ENCODE assay signal across 15 mouse cellular contexts in the genomic region with DNA sequence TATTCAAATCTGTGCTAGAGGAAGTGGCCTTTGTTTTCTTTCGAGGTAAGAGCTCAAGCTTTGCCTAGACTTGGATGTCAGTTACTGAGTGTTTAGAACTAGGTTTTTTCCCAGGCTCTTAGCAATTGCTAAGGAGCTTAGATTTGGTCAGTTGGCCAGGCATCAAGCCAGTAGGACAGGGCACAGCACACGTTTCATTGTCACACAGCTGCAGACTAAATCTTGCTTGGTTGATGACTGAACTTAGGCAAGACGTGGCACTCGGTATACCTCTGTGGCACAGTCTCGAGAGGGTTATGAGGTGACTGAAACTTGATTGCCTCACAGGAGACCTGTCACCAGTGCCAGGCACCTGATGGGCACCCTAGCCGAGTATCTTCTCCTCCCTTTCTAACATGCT.
"Had no signal": no experiment of that assay in that cellular context is flagged by ENCODE, and none has a peak within 500 bp of the region (broad histone marks: within the 10 kb centered on the region; RNA-seq: fewer than 3 reads in every experiment).

No protein-coding gene starts in this region.

- ATAC-seq: liver, postnatal 0 days had no signal

- H3K27ac ChIP-seq: layer of hippocampus, adult 2 months; limb, embryonic 12.5 days; liver, embryonic 13.5 days; lung, embryonic 15.5 days; macrophage had no signal

- H3K4me1 ChIP-seq: limb, embryonic 12.5 days; lung, embryonic 15.5 days had no signal

- H3K9ac ChIP-seq: limb, embryonic 12.5 days; liver, embryonic 13.5 days; liver, postnatal 0 days; lung, embryonic 15.5 days had no signal

- H3K4me2 ChIP-seq: limb, embryonic 12.5 days; liver, embryonic 13.5 days; lung, embryonic 15.5 days; midbrain, embryonic 11.5 days had no signal

- DNase-seq: kidney, postnatal 10 days; kidney, postnatal 4 days; liver; liver, embryonic 13.5 days; liver, postnatal 0 days; lung, postnatal 14 days; right cerebral cortex, adult 18-20 months; right cerebral cortex, postnatal 25 days; thymus, postnatal 36 days had no signal

- H3K27me3 ChIP-seq: limb, embryonic 12.5 days; liver, embryonic 13.5 days; lung, embryonic 15.5 days; megakaryocyte, embryonic 14.5 days had no signal

- H3K9me3 ChIP-seq: limb, embryonic 12.5 days; liver, embryonic 13.5 days; lung, embryonic 15.5 days; megakaryocyte, embryonic 14.5 days had no signal

- H3K4me3 ChIP-seq: layer of hippocampus, adult 2 months; limb, embryonic 12.5 days; liver, embryonic 13.5 days; lung, embryonic 15.5 days; megakaryocyte, embryonic 14.5 days had no signal
